Mouse (Mus musculus) limb, embryonic 15.5 days (tissue): ENCODE measurements around the gene Tmtc2. TPM values are rescaled to one million over a fixed set of nuclear protein-coding genes. Genes with fewer than 3 reads are reported as not detected.

ENCODE experiments used
- ATAC-seq: fragments of 200-750 bp; cut with Nextera tagmentation; 2 replicates; pipeline ENCODE4 v1.8.0; 2017; ENCODE audit warnings: low read depth, moderate TSS enrichment; ENCODE audit not compliant: insufficient number of reproducible peaks, low FRiP score, low TSS enrichment
- H3K27ac ChIP-seq: fragments of 300-500 bp; sonication (generic); 2 replicates; pipeline ENCODE4 v1.5.1; 2015; ENCODE audit warnings: moderate library complexity, mild to moderate bottlenecking, inconsistent platforms
- H3K27me3 ChIP-seq: fragments of 300-500 bp; sonication (generic); 2 replicates; pipeline ENCODE4 v1.6.1; 2015; ENCODE audit warnings: inconsistent platforms
- H3K36me3 ChIP-seq: fragments of 300-500 bp; sonication (generic); 2 replicates; pipeline ENCODE4 v1.6.1; 2015; ENCODE audit warnings: inconsistent platforms
- H3K4me1 ChIP-seq: fragments of 300-500 bp; sonication (generic); 2 replicates; pipeline ENCODE4 v1.6.1; 2015; ENCODE audit warnings: inconsistent platforms
- H3K4me2 ChIP-seq: fragments of 300-500 bp; sonication (generic); 2 replicates; pipeline ENCODE4 v1.6.1; 2015; ENCODE audit warnings: mild to moderate bottlenecking, inconsistent platforms
- H3K4me3 ChIP-seq: fragments of 300-500 bp; sonication (generic); 2 replicates; pipeline ENCODE4 v1.5.1; 2015; ENCODE audit warnings: mild to moderate bottlenecking, inconsistent platforms
- H3K9ac ChIP-seq: fragments of 300-500 bp; sonication (generic); 2 replicates; pipeline ENCODE4 v1.6.1; 2015; ENCODE audit warnings: inconsistent platforms
- H3K9me3 ChIP-seq: fragments of 300-500 bp; sonication (generic); 2 replicates; pipeline ENCODE4 v1.6.1; 2016; ENCODE audit warnings: inconsistent platforms
- WGBS: fragments of 180-500 bp; shearing (Covaris S2); methylation state at CpG from one replicate; pipeline ENCODE4 v1.1.7; 2015; 5-methylcytosine and 5-hydroxymethylcytosine counted together
- polyA plus RNA-seq: library from polyadenylated mRNA; unstranded; fragments of >200 nt; fragmentation: Nextera tagmentation; extraction: Ambion mirVana; gene quantifications from 2 replicates; pipeline ENCODE4 v1.2.1, GENCODE M21; 2015

The Tmtc2 gene
- polyA plus RNA-seq, 1 experiment from 2014 or later = 22.0 TPM

GRCm38 (mm10) chr10:105193756-105194460 lies 380.3 kb downstream of the Tmtc2 start:
- peak; percentile 48; the same call in 1 of the 2 replicates for ATAC-seq
- WGBS = 62% methylated on average over 4 of the region's 4 CpGs
- H3K4me1 ChIP-seq = no peaks in the 10 kb centered on the region

GRCm38 (mm10) chr10:105192071-105192470 lies 382.2 kb downstream of the Tmtc2 start:
- Histone ChIP-seq H3K27me3 (no peaks in the 10 kb centered on the region), H3K9me3 (no peaks in the 10 kb centered on the region), H3K4me2 (no peak overlapping the region), H3K36me3 (no peaks in the 10 kb centered on the region), H3K9ac (no peak overlapping the region), H3K27ac (no peak overlapping the region), H3K4me3 (no peak overlapping the region), H3K4me1 (no peaks in the 10 kb centered on the region)
- 95% methylated on average over 2 of the region's 2 CpGs for WGBS
- ATAC-seq = no peak

More at GRCm38 (mm10) chr10:105193756-105194460, 380.3 kb downstream of the Tmtc2 start:
- no peak overlapping the region for H3K27ac ChIP-seq
- no peak overlapping the region for H3K4me3 ChIP-seq
- no peaks in the 10 kb centered on the region for H3K27me3 ChIP-seq
- no peak overlapping the region for H3K9ac ChIP-seq
- no peaks in the 10 kb centered on the region for H3K36me3 ChIP-seq
- no peaks in the 10 kb centered on the region for H3K9me3 ChIP-seq
- no peak overlapping the region for H3K4me2 ChIP-seq

- H3K27ac ChIP-seq = no peak overlapping the region
- H3K27me3 ChIP-seq = no peaks in the 10 kb centered on the region
- no peak overlapping the region for H3K9ac ChIP-seq
- H3K4me2 ChIP-seq = no peak overlapping the region
- WGBS = 73% methylated on average over 4 of the region's 4 CpGs
- H3K9me3 ChIP-seq = no peaks in the 10 kb centered on the region
- ATAC-seq = no peak
- no peaks in the 10 kb centered on the region for H3K36me3 ChIP-seq
- H3K4me1 ChIP-seq = no peaks in the 10 kb centered on the region
- no peak overlapping the region for H3K4me3 ChIP-seq
Measured at GRCm38 (mm10) chr10:105189746-105190145, 384.5 kb downstream of the Tmtc2 start.

GRCm38 (mm10) chr10:105186636-105187035 lies 387.6 kb downstream of the Tmtc2 start:
- Histone ChIP-seq H3K4me3 (no peak overlapping the region), H3K27me3 (no peaks in the 10 kb centered on the region), H3K36me3 (no peaks in the 10 kb centered on the region), H3K4me1 (no peaks in the 10 kb centered on the region), H3K27ac (no peak overlapping the region), H3K4me2 (no peak overlapping the region), H3K9me3 (no peaks in the 10 kb centered on the region), H3K9ac (no peak overlapping the region)
- 94% methylated on average over 5 of the region's 5 CpGs for WGBS
- ATAC-seq = no peak

GRCm38 (mm10) chr10:105168443-105169102 lies 405.7 kb downstream of the Tmtc2 start:
- Histone ChIP-seq H3K9ac (no peak overlapping the region), H3K4me3 (no peak overlapping the region), H3K4me2 (no peak overlapping the region), H3K27ac (no peak overlapping the region), H3K9me3 (no peaks in the 10 kb centered on the region), H3K27me3 (no peaks in the 10 kb centered on the region), H3K36me3 (no peaks in the 10 kb centered on the region), H3K4me1 (no peaks in the 10 kb centered on the region)
- WGBS = 74% methylated on average over 5 of the region's 5 CpGs
- no peak for ATAC-seq

GRCm38 (mm10) chr10:105165291-105165690 lies 409.0 kb downstream of the Tmtc2 start:
- Histone ChIP-seq H3K27me3 (no peaks in the 10 kb centered on the region), H3K4me2 (no peak overlapping the region), H3K4me3 (no peak overlapping the region), H3K9me3 (no peaks in the 10 kb centered on the region), H3K36me3 (no peaks in the 10 kb centered on the region), H3K9ac (no peak overlapping the region), H3K4me1 (no peaks in the 10 kb centered on the region), H3K27ac (no peak overlapping the region)
- 54% methylated on average over 5 of the region's 5 CpGs for WGBS
- no peak for ATAC-seq

GRCm38 (mm10) chr10:105153789-105154188 lies 420.5 kb downstream of the Tmtc2 start:
- no peak overlapping the region for H3K4me2 ChIP-seq
- no peak overlapping the region for H3K4me3 ChIP-seq
- H3K36me3 ChIP-seq = no peaks in the 10 kb centered on the region
- H3K27me3 ChIP-seq = no peaks in the 10 kb centered on the region
- no peaks in the 10 kb centered on the region for H3K4me1 ChIP-seq
- H3K9ac ChIP-seq = no peak overlapping the region
- no peaks in the 10 kb centered on the region for H3K9me3 ChIP-seq
- no peak overlapping the region for H3K27ac ChIP-seq
- ATAC-seq = no peak

- H3K9me3 ChIP-seq = no peaks in the 10 kb centered on the region
- H3K4me2 ChIP-seq = no peak overlapping the region
- H3K9ac ChIP-seq = no peak overlapping the region
- H3K27ac ChIP-seq = no peak overlapping the region
- no peak overlapping the region for H3K4me3 ChIP-seq
- H3K36me3 ChIP-seq = no peaks in the 10 kb centered on the region
- no peak for ATAC-seq
- no peaks in the 10 kb centered on the region for H3K4me1 ChIP-seq
- 49% methylated on average over 4 of the region's 4 CpGs for WGBS
- no peaks in the 10 kb centered on the region for H3K27me3 ChIP-seq
Measured at GRCm38 (mm10) chr10:105144382-105144781, 429.9 kb downstream of the Tmtc2 start.

GRCm38 (mm10) chr10:105142201-105142600 lies 432.1 kb downstream of the Tmtc2 start:
- Histone ChIP-seq H3K36me3 (no peaks in the 10 kb centered on the region), H3K9me3 (no peaks in the 10 kb centered on the region), H3K9ac (no peak overlapping the region), H3K4me3 (no peak overlapping the region), H3K4me2 (no peak overlapping the region), H3K27ac (no peak overlapping the region), H3K4me1 (no peaks in the 10 kb centered on the region), H3K27me3 (no peaks in the 10 kb centered on the region)
- WGBS = 62% methylated on average over 3 of the region's 3 CpGs
- no peak for ATAC-seq
